Mouse (Mus musculus): Measurements from ENCODE around the gene Oas1c. TPM values are rescaled to one million over a fixed set of nuclear protein-coding genes. Genes with fewer than 3 reads are reported as not detected.

Oas1c gene
- polyA plus RNA-seq, 1 experiment from 2014 or later = 0.45 TPM

Small RNAs within 50 kb of the gene (microRNA-seq; reads per million reads assigned to microRNA genes)
- gene Gm22907 = not detected

Other genes with a start within 250 kb of the Oas1c start
- 17.4 and 18.9 TPM in 2 replicates for gene Tpcn1, start 223.8 kb downstream of the Oas1c start, polyA plus RNA-seq (2016; fragmentation: Nextera tagmentation; extraction: Ambion mirVana)
- 0.65 and 0.70 TPM in 2 replicates for gene Iqcd, start 223.5 kb downstream of the Oas1c start, polyA plus RNA-seq (2016; fragmentation: Nextera tagmentation; extraction: Ambion mirVana)
- 16.7 and 17.5 TPM in 2 replicates for gene Rita1, start 199.9 kb downstream of the Oas1c start, polyA plus RNA-seq (2016; fragmentation: Nextera tagmentation; extraction: Ambion mirVana)
- 50.9 and 53.1 TPM in 2 replicates for gene Ddx54, start 199.8 kb downstream of the Oas1c start, polyA plus RNA-seq (2016; fragmentation: Nextera tagmentation; extraction: Ambion mirVana)
- gene Cfap73, start 178.3 kb downstream of the Oas1c start, polyA plus RNA-seq (2016; fragmentation: Nextera tagmentation; extraction: Ambion mirVana) = not detected in 2 replicates
- gene Rasal1, start 163.7 kb downstream of the Oas1c start, polyA plus RNA-seq (2016; fragmentation: Nextera tagmentation; extraction: Ambion mirVana) = 0.18 and 0.26 TPM in 2 replicates
- 8.9 and 9.1 TPM in 2 replicates for gene Dtx1, start 100.6 kb downstream of the Oas1c start, polyA plus RNA-seq (2016; fragmentation: Nextera tagmentation; extraction: Ambion mirVana)
- 0.18 and 0.26 TPM in 2 replicates for gene Oas2, start 62.7 kb downstream of the Oas1c start, polyA plus RNA-seq (2016; fragmentation: Nextera tagmentation; extraction: Ambion mirVana)
- 0.08 TPM in 1 of 2 replicates, not detected in the other for gene Oas3, start 34.9 kb downstream of the Oas1c start, polyA plus RNA-seq (2016; fragmentation: Nextera tagmentation; extraction: Ambion mirVana)
- not detected in 2 replicates for gene Oas1e, start 17.0 kb downstream of the Oas1c start, polyA plus RNA-seq (2016; fragmentation: Nextera tagmentation; extraction: Ambion mirVana)
- not detected in 2 replicates for gene Oas1f, start 34.9 kb upstream of the Oas1c start, polyA plus RNA-seq (2016; fragmentation: Nextera tagmentation; extraction: Ambion mirVana)
- gene Oas1h, start 48.9 kb upstream of the Oas1c start, polyA plus RNA-seq (2016; fragmentation: Nextera tagmentation; extraction: Ambion mirVana) = not detected in 2 replicates
- 0.19 and 0.41 TPM in 2 replicates for gene Oas1g, start 75.1 kb upstream of the Oas1c start, polyA plus RNA-seq (2016; fragmentation: Nextera tagmentation; extraction: Ambion mirVana)
- 0.49 and 0.78 TPM in 2 replicates for gene Oas1a, start 95.0 kb upstream of the Oas1c start, polyA plus RNA-seq (2016; fragmentation: Nextera tagmentation; extraction: Ambion mirVana)
- not detected in 2 replicates for gene Oas1d, start 102.0 kb upstream of the Oas1c start, polyA plus RNA-seq (2016; fragmentation: Nextera tagmentation; extraction: Ambion mirVana)
- gene Rph3a, start 197.6 kb upstream of the Oas1c start, polyA plus RNA-seq (2016; fragmentation: Nextera tagmentation; extraction: Ambion mirVana) = 0.23 and 0.27 TPM in 2 replicates

All from embryonic facial prominence, embryonic 12.5 days (tissue).